Mouse (Mus musculus) lung, adult 2 months (tissue): Measurements from ENCODE around the gene Golph3.

Source experiments
- CTCF ChIP-seq: fragments of 200-500 bp; IDR thresholded peaks from 2 replicates; pipeline ENCODE4 v1.5.1; 2011; ENCODE audit warnings: mild to moderate bottlenecking, low read length, control low read depth; ENCODE audit not compliant: insufficient read depth
- POLR2A ChIP-seq: fragments of 200-500 bp; IDR thresholded peaks from 2 replicates; pipeline ENCODE4 v1.6.1; 2011; ENCODE audit warnings: low read depth, mild to moderate bottlenecking, control low read depth, low read length, borderline replicate concordance; ENCODE audit errors: extremely low read depth

- no peak for TF ChIP-seq POLR2A
- TF ChIP-seq CTCF: no peak
These were observed 39.4 kb downstream of the Golph3 start for GRCm38 (mm10) chr15:12360519-12361212.
